Mouse (Mus musculus) kidney, postnatal 0 days (tissue): ENCODE measurements around the gene Uggt1. TPM values are rescaled to one million over a fixed set of nuclear protein-coding genes. Genes with fewer than 3 reads are reported as not detected.
A peak's percentile ranks its signal among the peaks of the same experiment; 100 is the strongest.

Experiments
- ATAC-seq: fragments of 200-750 bp; cut with Nextera tagmentation; replicated peaks from 2 replicates; pipeline ENCODE4 v1.8.0; 2017; ENCODE audit warnings: low read depth, moderate number of reproducible peaks, moderate TSS enrichment, moderate library complexity; ENCODE audit not compliant: low FRiP score
- DNase-seq: peaks from one replicate; pipeline ENCODE4 v3.0.0-alpha.2; 2016; ENCODE audit warnings: low spot score
- H3K27ac ChIP-seq: fragments of 300-500 bp; sonication (generic); 2 replicates; pipeline ENCODE4 v1.5.1; 2014; ENCODE audit warnings: mild to moderate bottlenecking
- H3K27me3 ChIP-seq: fragments of 300-500 bp; sonication (generic); 2 replicates; pipeline ENCODE4 v1.6.1; 2014; ENCODE audit warnings: low read length, mixed read lengths; ENCODE audit not compliant: insufficient read depth
- H3K36me3 ChIP-seq: fragments of 300-500 bp; sonication (generic); 2 replicates; pipeline ENCODE4 v1.6.1; 2014; ENCODE audit warnings: low read length, mixed read lengths; ENCODE audit not compliant: insufficient read depth
- H3K4me1 ChIP-seq: fragments of 300-500 bp; sonication (generic); replicated peaks from 2 replicates; pipeline ENCODE4 v1.6.1; 2014; ENCODE audit warnings: antibody characterized with exemption, low read length, mixed read lengths; ENCODE audit not compliant: insufficient read depth
- H3K4me2 ChIP-seq: fragments of 300-500 bp; sonication (generic); 2 replicates; pipeline ENCODE4 v1.6.1; 2014; ENCODE audit warnings: mild to moderate bottlenecking, low read length, moderate library complexity, mixed read lengths
- H3K4me3 ChIP-seq: fragments of 300-500 bp; sonication (generic); replicated peaks from 2 replicates; pipeline ENCODE4 v1.5.1; 2014; ENCODE audit warnings: low read depth, low read length
- H3K9ac ChIP-seq: fragments of 300-500 bp; sonication (generic); 2 replicates; pipeline ENCODE4 v1.6.1; 2014; ENCODE audit warnings: low read depth, low read length
- H3K9me3 ChIP-seq: fragments of 300-500 bp; sonication (generic); replicated peaks from 2 replicates; pipeline ENCODE4 v1.6.1; 2016; ENCODE audit warnings: low read length, inconsistent platforms, mixed read lengths
- CTCF ChIP-seq: IDR thresholded peaks from 2 replicates; pipeline ENCODE4 v1.5.1; 2016; ENCODE audit warnings: antibody characterized with exemption, low read depth, mild to moderate bottlenecking, moderate library complexity
- WGBS: fragments of 180-500 bp; shearing (Covaris S2); extraction: QIAGEN DNeasy Blood & Tissue Kit; methylation state at CpG from one replicate; pipeline ENCODE4 v1.1.7; 2014; 5-methylcytosine and 5-hydroxymethylcytosine counted together
- polyA plus RNA-seq: library from polyadenylated mRNA; unstranded; fragments of >200 nt; fragmentation: Nextera tagmentation; extraction: Ambion mirVana; gene quantifications from 2 replicates; pipeline ENCODE4 v1.2.1, GENCODE M21; 2015

Gene Uggt1
- polyA plus RNA-seq, 1 experiment from 2014 or later: 41.2 TPM

DNA sequence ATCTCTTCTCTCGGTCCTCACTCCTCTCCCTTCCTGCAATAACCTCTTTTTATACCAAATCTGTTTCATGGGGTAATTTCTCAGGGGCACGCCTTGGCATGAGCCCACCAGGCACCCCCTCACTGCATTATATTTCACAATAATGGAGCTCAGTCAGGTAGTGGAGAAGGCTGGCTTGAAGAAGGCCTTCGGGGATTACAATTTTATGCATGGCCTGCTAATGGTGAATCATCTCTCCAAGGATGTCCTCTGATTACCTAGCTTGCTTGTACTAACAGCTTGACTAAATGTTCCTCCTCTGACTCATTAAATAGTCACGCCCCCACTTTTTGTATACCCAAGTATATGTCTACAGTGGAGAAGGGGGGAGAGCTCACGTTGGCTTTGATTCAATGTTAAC is 128.0 kb downstream of the Uggt1 start:
- H3K36me3 ChIP-seq: no peaks in the 10 kb centered on the region
- H3K4me2 ChIP-seq: no peak overlapping the region
- no peak overlapping the region for H3K9ac ChIP-seq
- no peaks in the 10 kb centered on the region for H3K4me1 ChIP-seq
- no peak for TF ChIP-seq CTCF
- ATAC-seq: no peak
- 72% methylated on average over 5 of the region's 5 CpGs for WGBS
- H3K9me3 ChIP-seq: no peaks in the 10 kb centered on the region
- H3K4me3 ChIP-seq: no peak overlapping the region
- DNase-seq: no peak
- no peak overlapping the region for H3K27ac ChIP-seq
- H3K27me3 ChIP-seq: no peaks in the 10 kb centered on the region

DNA sequence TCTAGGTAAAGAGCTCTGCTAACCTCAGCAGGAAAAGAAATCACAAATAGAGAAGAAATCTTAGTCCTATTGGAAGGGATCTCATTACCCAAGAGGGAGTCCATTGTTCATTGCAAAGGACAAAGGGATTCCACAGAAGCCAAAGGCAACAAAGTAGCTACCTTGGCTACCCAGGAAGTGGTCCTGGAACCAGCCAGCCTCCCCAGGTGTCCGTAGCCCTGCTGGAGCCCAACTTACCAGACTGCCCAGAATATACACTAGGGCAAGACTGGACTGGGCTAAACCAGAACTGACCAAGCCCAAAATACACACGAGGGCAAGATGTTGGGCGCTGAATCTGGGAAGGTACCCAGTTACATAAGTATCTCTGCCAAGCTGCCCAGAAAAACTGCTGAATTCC is 129.7 kb downstream of the Uggt1 start:
- H3K9ac ChIP-seq: no peak overlapping the region
- no peaks in the 10 kb centered on the region for H3K9me3 ChIP-seq
- no peak overlapping the region for H3K27ac ChIP-seq
- no peaks in the 10 kb centered on the region for H3K36me3 ChIP-seq
- WGBS: 90% methylated on average over 3 of the region's 3 CpGs
- no peak overlapping the region for H3K4me2 ChIP-seq
- no peak overlapping the region for H3K4me3 ChIP-seq
- no peak for TF ChIP-seq CTCF
- ATAC-seq (no peak), DNase-seq (no peak)
- H3K4me1 ChIP-seq: no peaks in the 10 kb centered on the region
- no peaks in the 10 kb centered on the region for H3K27me3 ChIP-seq

DNA sequence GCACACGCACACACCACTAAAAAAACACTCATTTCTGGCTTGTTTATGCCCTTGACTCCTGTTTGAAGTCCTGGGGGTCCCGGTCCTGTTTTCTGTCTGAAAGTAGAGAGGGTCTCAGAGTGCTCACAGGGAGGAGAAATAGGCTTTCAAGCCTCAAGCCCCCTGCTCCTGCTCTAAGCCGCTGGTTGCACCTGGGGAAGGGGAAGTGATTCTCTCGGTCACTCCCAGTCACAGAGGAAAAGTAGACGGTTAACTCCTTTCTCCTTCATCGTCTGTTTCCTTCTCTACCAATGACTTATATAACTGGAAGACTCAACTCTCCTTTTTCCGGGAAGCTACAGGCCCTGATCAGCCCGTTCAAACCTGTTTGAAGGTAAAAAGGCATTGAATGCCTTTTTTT is 130.8 kb downstream of the Uggt1 start:
- no peak for TF ChIP-seq CTCF
- Histone ChIP-seq H3K4me2 (no peak overlapping the region), H3K9ac (no peak overlapping the region), H3K27me3 (no peaks in the 10 kb centered on the region), H3K9me3 (no peaks in the 10 kb centered on the region), H3K4me1 (no peaks in the 10 kb centered on the region), H3K27ac (no peak overlapping the region), H3K4me3 (no peak overlapping the region), H3K36me3 (no peaks in the 10 kb centered on the region)
- no peak for DNase-seq
- 65% methylated on average over 8 of the region's 8 CpGs for WGBS
- no peak for ATAC-seq

DNA sequence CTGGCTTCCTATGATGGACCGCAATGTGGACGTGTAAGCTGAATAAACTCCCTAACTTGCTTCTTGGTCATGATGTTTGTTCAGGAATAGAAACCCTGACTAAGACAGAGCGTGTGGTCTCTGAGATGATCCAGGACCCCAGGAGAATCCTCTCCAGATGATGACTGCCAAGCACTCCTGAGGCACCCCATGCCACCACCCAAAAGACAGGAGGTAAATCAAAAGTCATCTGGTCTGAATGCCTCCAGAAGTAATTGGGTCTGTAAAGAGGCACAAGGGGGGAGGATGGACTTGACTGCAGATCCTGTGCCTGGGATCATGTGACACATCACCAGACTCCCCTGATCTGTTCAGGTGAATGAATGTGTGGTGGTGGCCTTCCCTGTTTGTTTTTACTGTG is 131.9 kb downstream of the Uggt1 start:
- H3K4me1 ChIP-seq: no peaks in the 10 kb centered on the region
- H3K27ac ChIP-seq: no peak overlapping the region
- no peaks in the 10 kb centered on the region for H3K36me3 ChIP-seq
- no peak for ATAC-seq
- DNase-seq: no peak
- H3K27me3 ChIP-seq: no peaks in the 10 kb centered on the region
- 72% methylated on average over 3 of the region's 3 CpGs for WGBS
- H3K4me2 ChIP-seq: no peak overlapping the region
- no peak for TF ChIP-seq CTCF
- no peak overlapping the region for H3K4me3 ChIP-seq
- H3K9me3 ChIP-seq: no peaks in the 10 kb centered on the region
- no peak overlapping the region for H3K9ac ChIP-seq

DNA sequence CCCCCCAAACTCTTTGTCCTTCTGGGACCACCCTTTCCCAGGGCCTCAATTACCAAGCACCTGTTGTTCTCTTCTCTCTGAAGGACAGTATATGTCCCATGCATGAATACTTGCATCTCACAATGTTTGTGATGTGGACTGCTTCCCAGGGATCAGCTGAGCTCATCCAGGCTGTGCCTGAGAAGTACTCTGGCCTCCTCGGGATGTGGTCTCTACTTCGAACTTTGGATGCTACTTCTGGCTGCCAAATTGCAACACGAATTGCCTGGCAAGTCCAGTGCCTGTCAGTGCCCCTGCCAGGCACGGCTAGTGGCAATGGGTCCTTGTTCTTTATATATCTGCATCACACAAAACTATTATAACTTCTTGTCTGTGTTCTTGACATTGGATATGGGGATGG is 134.5 kb downstream of the Uggt1 start:
- Histone ChIP-seq H3K9ac (no peak overlapping the region), H3K4me3 (no peak overlapping the region), H3K27me3 (no peaks in the 10 kb centered on the region), H3K36me3 (peaks cover 10% of the 10 kb centered on the region), H3K27ac (no peak overlapping the region), H3K9me3 (no peaks in the 10 kb centered on the region), H3K4me1 (no peaks in the 10 kb centered on the region), H3K4me2 (no peak overlapping the region)
- no peak for TF ChIP-seq CTCF
- no peak for ATAC-seq
- DNase-seq: no peak
- WGBS: 88% methylated on average over 4 of the region's 4 CpGs

DNA sequence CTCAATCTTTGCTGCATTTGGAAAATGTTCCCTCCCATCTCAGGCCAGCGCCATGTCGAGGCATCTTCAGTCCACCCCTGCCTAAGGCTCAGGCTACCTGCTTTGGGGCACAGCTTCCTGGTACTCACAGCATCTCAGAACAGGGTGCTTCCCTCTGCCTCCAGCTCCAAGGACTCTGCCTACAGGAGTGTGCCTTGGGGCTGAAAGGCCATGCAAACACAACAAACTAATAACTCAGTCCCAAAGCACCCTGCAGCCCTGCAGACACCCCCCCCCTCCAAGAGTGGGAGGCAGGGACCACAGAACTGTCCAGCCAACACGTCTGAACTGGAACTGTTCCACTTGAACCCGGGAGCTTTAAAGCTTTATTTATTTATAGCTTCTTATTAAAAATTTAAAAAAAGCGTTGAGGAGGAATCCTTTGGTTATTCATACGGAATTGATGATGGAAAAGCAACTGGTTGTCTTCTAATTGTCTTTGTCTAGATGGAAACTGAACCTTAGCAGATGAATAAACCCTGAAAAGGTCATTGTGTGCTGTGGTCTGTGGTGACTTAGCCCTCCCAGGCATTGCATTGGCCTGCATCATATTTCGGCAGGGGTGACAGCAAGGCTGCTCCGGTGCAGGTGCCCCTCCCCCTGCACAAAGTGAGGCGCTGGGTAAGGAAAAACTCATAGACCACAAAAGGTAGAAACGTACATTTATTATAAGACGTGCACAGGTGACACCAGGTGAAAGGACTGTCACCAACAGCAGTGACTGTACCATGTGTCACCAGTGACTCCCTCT is 138.4 kb downstream of the Uggt1 start:
- H3K27me3 ChIP-seq: no peaks in the 10 kb centered on the region
- ATAC-seq: peak; percentile 53
- H3K27ac ChIP-seq: no peak overlapping the region
- TF ChIP-seq CTCF: no peak
- H3K4me1 ChIP-seq: no peaks in the 10 kb centered on the region
- no peak overlapping the region for H3K9ac ChIP-seq
- H3K4me3 ChIP-seq: no peak overlapping the region
- H3K9me3 ChIP-seq: no peaks in the 10 kb centered on the region
- 53% methylated on average over 11 of the region's 11 CpGs for WGBS
- DNase-seq: no peak
- H3K4me2 ChIP-seq: no peak overlapping the region
- peaks cover 39% of the 10 kb centered on the region for H3K36me3 ChIP-seq

DNA sequence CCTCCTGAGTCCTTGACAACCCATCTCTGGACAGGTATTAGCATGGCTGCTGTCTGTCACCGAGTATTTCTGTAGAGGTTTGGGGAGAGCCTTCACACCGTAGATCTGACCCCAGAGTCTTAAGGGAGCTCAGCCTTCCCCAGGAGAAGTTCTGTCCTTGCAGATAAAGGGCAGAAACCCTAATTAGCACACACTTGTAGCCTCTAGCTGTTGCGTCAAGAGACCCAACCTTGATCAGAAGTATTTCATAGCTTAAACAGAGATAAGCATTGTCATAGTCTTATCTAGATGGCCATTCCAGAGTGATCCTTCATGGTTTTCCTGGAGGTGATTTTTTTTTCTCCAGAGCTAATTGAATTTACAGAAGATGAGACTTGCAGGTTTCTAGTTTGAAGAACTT is 144.1 kb downstream of the Uggt1 start:
- DNase-seq (no peak), ATAC-seq (no peak)
- no peak overlapping the region for H3K4me3 ChIP-seq
- peaks cover 32% of the 10 kb centered on the region for H3K36me3 ChIP-seq
- no peak overlapping the region for H3K27ac ChIP-seq
- no peak overlapping the region for H3K9ac ChIP-seq
- H3K4me1 ChIP-seq: no peaks in the 10 kb centered on the region; the same call in 1 of the 2 replicates
- TF ChIP-seq CTCF: no peak
- H3K9me3 ChIP-seq: no peaks in the 10 kb centered on the region
- no peak overlapping the region for H3K4me2 ChIP-seq
- 93% methylated on average over 3 of the region's 3 CpGs for WGBS
- H3K27me3 ChIP-seq: no peaks in the 10 kb centered on the region
